Mouse (Mus musculus) layer of hippocampus, adult 6 months (tissue): ENCODE results near the gene Cldn13. TPM values are rescaled to one million over a fixed set of nuclear protein-coding genes. Genes with fewer than 3 reads are reported as not detected.

Experiments used
- long read RNA-seq, 2 experiments: library from polyadenylated mRNA; unstranded; transcript quantifications; one replicate each; pipeline ENCODE4 v2.0.0; 2019 to 2020
- polyA plus RNA-seq: library from polyadenylated mRNA; unstranded; fragments of <200 nt; fragmentation: Nextera tagmentation; gene quantifications from 2 replicates; pipeline ENCODE4 v1.2.3, GENCODE M21; 2021

Gene Cldn13
- not detected in 2 replicates for polyA plus RNA-seq
- long read RNA-seq, experiment 1, result 0 reads
- long read RNA-seq, experiment 2, result 0 reads

DNA sequence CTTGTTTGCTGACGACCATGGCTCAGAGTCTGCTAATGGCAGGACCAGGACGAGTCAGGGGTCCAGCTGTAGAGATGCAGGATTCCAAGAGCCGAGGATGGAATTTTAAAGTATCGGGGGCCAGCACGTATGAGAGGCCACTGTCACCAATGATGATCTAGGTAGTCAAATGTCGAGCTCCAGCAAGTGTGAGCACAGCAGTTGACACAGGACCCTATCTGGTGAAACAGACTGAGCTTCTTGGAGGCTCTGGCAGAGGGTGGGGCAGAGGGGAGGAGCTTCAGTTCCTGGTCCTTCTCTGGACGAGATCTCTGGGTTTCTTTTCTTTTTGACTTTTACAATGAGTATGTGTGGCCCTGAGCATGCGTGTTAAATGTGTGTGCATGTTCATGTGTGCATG, at the start of gene Cldn13:
Gene Cldn13, minus strand, starts transcription at position 216 of the 400 bp plus-strand sequence.

DNA sequence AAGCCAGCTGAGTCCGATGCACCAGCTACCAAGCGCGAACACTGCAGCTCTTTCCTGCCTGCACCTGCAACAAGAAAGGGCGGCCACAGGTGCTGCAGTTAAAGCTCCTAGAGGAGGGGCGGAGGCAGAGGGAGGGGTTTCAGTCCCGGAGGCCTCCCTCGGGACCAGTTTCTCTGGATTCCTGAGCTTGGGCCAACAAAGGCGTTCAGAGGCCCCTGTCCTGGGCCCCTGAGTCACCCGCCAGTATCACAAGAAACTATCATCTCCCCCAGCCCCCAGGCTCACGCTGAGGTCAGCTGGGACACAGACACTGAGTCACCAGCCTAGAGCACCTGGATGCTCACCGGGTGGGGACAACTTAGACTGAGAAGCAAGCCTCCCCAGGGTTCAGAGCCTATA, 31.5 kb upstream of the Cldn13 start, which contains the start of gene Cldn4:
Gene Cldn4, minus strand, starts transcription at position 78 of the 399 bp plus-strand sequence.

DNA sequence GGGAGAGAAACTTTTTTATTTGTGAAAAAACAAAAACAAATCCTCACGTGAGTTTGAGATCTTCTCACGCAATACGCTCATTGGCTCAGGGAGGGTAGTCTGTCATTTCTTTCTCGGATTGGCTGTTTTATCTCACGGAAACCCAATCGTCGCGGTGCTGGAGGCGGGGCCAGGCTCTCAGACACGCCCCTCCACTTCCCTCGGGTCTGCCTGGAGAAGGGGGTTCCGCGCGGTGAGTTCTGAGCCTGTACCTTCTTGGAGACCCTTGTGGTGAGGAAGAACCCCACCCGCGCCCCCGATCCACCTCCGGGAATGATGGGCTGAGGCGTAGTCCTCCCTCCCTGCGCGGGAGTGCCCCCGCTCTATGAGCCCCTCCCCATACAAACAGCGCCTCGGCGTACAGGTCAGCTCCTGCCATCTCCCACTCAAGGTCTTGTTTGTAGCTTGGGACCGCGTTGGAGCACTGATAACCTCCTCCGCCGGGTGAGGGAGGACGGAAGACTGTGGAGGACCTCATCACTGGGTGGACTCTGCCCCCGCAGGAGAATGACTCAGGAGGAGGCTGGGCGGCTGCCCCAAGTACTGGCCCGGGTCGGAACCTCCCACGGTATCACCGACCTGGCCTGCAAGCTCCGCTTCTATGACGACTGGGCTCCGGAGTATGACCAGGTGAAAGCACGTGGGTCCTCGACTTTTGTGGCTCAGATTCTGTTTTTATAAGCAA, 17.0 kb upstream of the Cldn13 start, which contains the start of gene Mettl27:
Gene Mettl27, plus strand, starts transcription at position 190 of the 724 bp plus-strand sequence.

DNA sequence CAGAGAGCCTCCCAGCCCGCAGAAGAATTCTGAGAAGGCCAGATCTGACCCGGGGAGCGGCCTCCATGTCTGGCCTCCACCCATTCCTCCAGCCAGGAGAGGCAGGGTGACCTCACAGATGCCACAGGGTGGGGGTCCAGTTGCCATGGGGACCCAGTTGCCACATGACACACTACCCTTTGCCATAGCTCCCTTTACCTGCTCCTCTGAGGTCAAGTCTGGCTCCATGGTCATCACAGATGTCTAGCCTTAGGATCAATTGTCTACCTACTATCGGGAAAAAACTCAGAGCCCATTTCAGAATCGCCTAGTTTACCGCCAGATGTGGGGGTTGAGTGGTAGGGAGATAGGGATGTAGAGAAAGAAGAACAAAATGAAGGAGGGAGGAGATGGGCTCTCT, 8.7 kb downstream of the Cldn13 start, which contains the start of gene Tmem270:
Gene Tmem270, minus strand, starts transcription at position 101 of the 400 bp plus-strand sequence.

Other genes starting within 250 kb of the Cldn13 start
- gene Limk1, start 226.9 kb downstream of the Cldn13 start, polyA plus RNA-seq, result 3.8 and 8.3 TPM in 2 replicates
- gene Eln, start 168.2 kb downstream of the Cldn13 start, polyA plus RNA-seq, result 0.13 and 0.33 TPM in 2 replicates
- gene Tmem270, start 8.8 kb downstream of the Cldn13 start, polyA plus RNA-seq, result not detected in 2 replicates
- 6.6 and 7.0 TPM in 2 replicates for gene Mettl27, start 16.8 kb upstream of the Cldn13 start, polyA plus RNA-seq
- gene Cldn4, start 31.4 kb upstream of the Cldn13 start, polyA plus RNA-seq, result not detected in 2 replicates
- gene Cldn3, start 70.7 kb upstream of the Cldn13 start, polyA plus RNA-seq, result 1.6 and 5.9 TPM in 2 replicates
- gene Abhd11, start 93.6 kb upstream of the Cldn13 start, polyA plus RNA-seq, result 42.2 and 48.0 TPM in 2 replicates
- 77.2 and 94.5 TPM in 2 replicates for gene Stx1a, start 108.0 kb upstream of the Cldn13 start, polyA plus RNA-seq
- 71.9 and 91.8 TPM in 2 replicates for gene Dnajc30, start 148.7 kb upstream of the Cldn13 start, polyA plus RNA-seq
- gene Bud23, start 149.4 kb upstream of the Cldn13 start, polyA plus RNA-seq, result 47.5 and 49.2 TPM in 2 replicates
- gene Vps37d, start 162.7 kb upstream of the Cldn13 start, polyA plus RNA-seq, result 2.4 and 3.7 TPM in 2 replicates
- gene Mlxipl, start 174.4 kb upstream of the Cldn13 start, polyA plus RNA-seq, result 0.26 and 0.29 TPM in 2 replicates
- 17.6 and 17.9 TPM in 2 replicates for gene Tbl2, start 234.1 kb upstream of the Cldn13 start, polyA plus RNA-seq